Mouse (Mus musculus) heart, embryonic 13.5 days (tissue): ENCODE results near the gene Cacna2d3. TPM values are rescaled to one million over a fixed set of nuclear protein-coding genes. Genes with fewer than 3 reads are reported as not detected.

ENCODE experiments used
- ATAC-seq: fragments of 200-750 bp; cut with Nextera tagmentation; 2 replicates; pipeline ENCODE4 v1.8.0; 2017; ENCODE audit warnings: moderate TSS enrichment; ENCODE audit not compliant: insufficient number of reproducible peaks, low FRiP score, low TSS enrichment; ENCODE audit errors: extremely low read depth
- H3K27ac ChIP-seq: fragments of 300-500 bp; sonication (generic); replicated peaks from 2 replicates; pipeline ENCODE4 v1.5.1; 2015; ENCODE audit warnings: moderate library complexity, mild to moderate bottlenecking, inconsistent platforms
- H3K27me3 ChIP-seq: fragments of 300-500 bp; sonication (generic); replicated peaks from 2 replicates; pipeline ENCODE4 v1.6.1; 2015; ENCODE audit warnings: mild to moderate bottlenecking, inconsistent platforms
- H3K36me3 ChIP-seq: fragments of 300-500 bp; sonication (generic); 2 replicates; pipeline ENCODE4 v1.6.1; 2015; ENCODE audit warnings: mild to moderate bottlenecking, inconsistent platforms
- H3K4me1 ChIP-seq: fragments of 300-500 bp; sonication (generic); 2 replicates; pipeline ENCODE4 v1.6.1; 2015; ENCODE audit warnings: inconsistent platforms
- H3K4me2 ChIP-seq: fragments of 300-500 bp; sonication (generic); 2 replicates; pipeline ENCODE4 v1.6.1; 2015; ENCODE audit warnings: inconsistent platforms, mild to moderate bottlenecking, moderate library complexity
- H3K4me3 ChIP-seq: fragments of 300-500 bp; sonication (generic); 2 replicates; pipeline ENCODE4 v1.5.1; 2015; ENCODE audit warnings: moderate library complexity, mild to moderate bottlenecking, inconsistent platforms
- H3K9ac ChIP-seq: fragments of 300-500 bp; sonication (generic); 2 replicates; pipeline ENCODE4 v1.6.1; 2015; ENCODE audit warnings: inconsistent platforms, mild to moderate bottlenecking, moderate library complexity
- H3K9me3 ChIP-seq: fragments of 300-500 bp; sonication (generic); 2 replicates; pipeline ENCODE4 v1.6.1; 2016; ENCODE audit warnings: inconsistent platforms
- WGBS: fragments of 180-500 bp; shearing (Covaris S2); methylation state at CpG from one replicate; pipeline ENCODE4 v1.1.7; 2015; ENCODE audit warnings: mixed read lengths; 5-methylcytosine and 5-hydroxymethylcytosine counted together
- polyA plus RNA-seq: library from polyadenylated mRNA; unstranded; fragments of >200 nt; fragmentation: Nextera tagmentation; extraction: Ambion mirVana; gene quantifications from 2 replicates; pipeline ENCODE4 v1.2.1, GENCODE M21; 2015

Gene Cacna2d3
- polyA plus RNA-seq = 0.33 and 0.52 TPM in 2 replicates

- no peak within 1 kb of the TSS for H3K27ac ChIP-seq
- peaks cover 94% of the 10 kb centered on the region for H3K27me3 ChIP-seq
- WGBS = under 1% methylated on average over 70 of the region's 109 CpGs
- peak within 1 kb of the TSS; percentile 100 for H3K4me2 ChIP-seq
- H3K36me3 ChIP-seq = no peaks in the 10 kb centered on the region
- ATAC-seq = peak; percentile 43; the same call in 1 of the 2 replicates
- H3K4me3 ChIP-seq = peak within 1 kb of the TSS; percentile 76
- no peaks in the 10 kb centered on the region for H3K9me3 ChIP-seq
- peak within 1 kb of the TSS; percentile 79 for H3K9ac ChIP-seq
- peaks cover 25% of the 10 kb centered on the region for H3K4me1 ChIP-seq
Measured at GRCm38 (mm10) chr14:29721488-29722385, at the start of gene Cacna2d3. TSS of gene Cacna2d3 (minus strand) at chr14:29721864.

- Histone ChIP-seq H3K27me3 (no peaks in the 10 kb centered on the region), H3K4me3 (no peak overlapping the region), H3K4me2 (no peak overlapping the region), H3K9me3 (no peaks in the 10 kb centered on the region), H3K27ac (no peak overlapping the region), H3K4me1 (no peaks in the 10 kb centered on the region), H3K36me3 (no peaks in the 10 kb centered on the region), H3K9ac (no peak overlapping the region)
- no peak for ATAC-seq
- WGBS = 63% methylated on average over 4 of the region's 4 CpGs
Measured at GRCm38 (mm10) chr14:29769486-29769885, 47.8 kb upstream of the Cacna2d3 start.

GRCm38 (mm10) chr14:29752876-29753275 lies 31.2 kb upstream of the Cacna2d3 start:
- no peak overlapping the region for H3K27ac ChIP-seq
- H3K9me3 ChIP-seq = no peaks in the 10 kb centered on the region
- H3K4me2 ChIP-seq = no peak overlapping the region
- WGBS = 75% methylated on average over 5 of the region's 5 CpGs
- H3K4me3 ChIP-seq = no peak overlapping the region
- ATAC-seq = no peak
- H3K4me1 ChIP-seq = no peaks in the 10 kb centered on the region
- no peak overlapping the region for H3K9ac ChIP-seq
- H3K27me3 ChIP-seq = no peaks in the 10 kb centered on the region
- H3K36me3 ChIP-seq = no peaks in the 10 kb centered on the region

DNA sequence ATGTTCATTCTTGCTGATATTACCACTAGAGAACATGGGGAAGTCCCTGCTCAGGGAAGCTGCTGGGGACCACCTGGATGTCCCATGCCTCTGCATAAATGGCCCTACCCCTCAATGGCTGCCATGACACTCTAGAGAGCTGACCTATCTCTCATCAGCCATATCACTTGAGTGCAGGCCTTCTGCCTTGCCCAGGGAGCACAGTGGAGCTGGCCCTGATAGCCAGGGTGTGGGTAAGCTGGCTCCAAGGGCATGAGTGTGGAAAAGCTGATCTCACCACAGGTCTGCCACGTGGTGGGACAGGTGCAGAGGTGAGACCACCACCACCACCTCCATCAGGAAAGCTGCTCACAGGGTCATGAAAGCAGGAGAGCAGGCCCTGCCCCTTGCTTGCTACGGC lies 17.1 kb upstream of the Cacna2d3 start:
- Histone ChIP-seq H3K36me3 (no peaks in the 10 kb centered on the region), H3K9ac (no peak overlapping the region), H3K4me1 (no peaks in the 10 kb centered on the region), H3K9me3 (no peaks in the 10 kb centered on the region; the same call in 1 of the 2 replicates), H3K27me3 (no peaks in the 10 kb centered on the region), H3K4me2 (no peak overlapping the region), H3K27ac (no peak overlapping the region), H3K4me3 (no peak overlapping the region)
- ATAC-seq = no peak
- WGBS = 62% methylated on average over 2 of the region's 2 CpGs

DNA sequence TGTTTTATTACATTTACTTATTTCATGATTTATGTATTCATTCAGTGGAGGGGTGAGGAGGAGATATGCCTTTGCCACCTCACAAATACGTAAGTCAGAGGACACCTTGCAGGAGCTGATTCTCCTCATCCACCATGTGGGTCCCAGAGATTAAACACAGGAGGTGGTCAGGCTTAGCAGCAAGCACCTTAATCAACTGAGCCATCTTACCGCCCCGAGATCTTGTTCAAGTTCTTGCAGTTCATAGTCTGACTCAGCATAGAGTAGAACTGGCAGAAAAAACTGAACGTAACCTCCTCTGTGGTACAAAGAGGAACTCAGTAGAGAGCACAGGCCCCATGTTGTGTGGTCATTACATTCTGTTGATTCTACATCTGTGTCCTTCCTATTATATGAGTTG lies 8.6 kb upstream of the Cacna2d3 start:
- Histone ChIP-seq H3K36me3 (no peaks in the 10 kb centered on the region), H3K9ac (no peak overlapping the region), H3K9me3 (no peaks in the 10 kb centered on the region), H3K27ac (no peak overlapping the region), H3K27me3 (peaks cover 34% of the 10 kb centered on the region), H3K4me3 (no peak overlapping the region), H3K4me1 (no peaks in the 10 kb centered on the region), H3K4me2 (no peak overlapping the region)
- WGBS = 63% methylated on average over 4 of the region's 4 CpGs
- ATAC-seq = no peak; the same call in 1 of the 2 replicates

DNA sequence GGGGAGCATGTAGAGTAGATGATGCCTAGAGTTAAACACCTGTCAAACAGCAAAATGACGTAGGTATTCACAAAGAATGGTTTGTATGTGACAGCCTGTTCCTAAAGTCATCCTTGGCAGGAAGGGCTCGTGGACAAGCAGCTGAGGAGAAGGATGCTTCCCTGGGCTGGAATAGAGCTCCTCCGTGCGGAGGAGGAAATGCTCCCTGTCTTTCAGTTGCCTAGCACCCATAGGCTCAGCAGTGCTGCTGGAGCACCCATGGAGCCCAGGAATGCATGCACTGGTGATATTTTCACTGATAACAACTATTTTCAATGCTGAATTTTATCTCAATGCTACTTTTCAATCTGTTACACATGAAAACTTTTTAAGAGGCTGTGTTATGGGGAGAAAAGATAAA lies 7.3 kb upstream of the Cacna2d3 start:
- peaks cover 46% of the 10 kb centered on the region for H3K27me3 ChIP-seq
- H3K4me3 ChIP-seq = no peak overlapping the region
- no peaks in the 10 kb centered on the region for H3K9me3 ChIP-seq
- H3K9ac ChIP-seq = no peak overlapping the region
- H3K4me1 ChIP-seq = no peaks in the 10 kb centered on the region
- WGBS = 76% methylated on average over 4 of the region's 4 CpGs
- H3K36me3 ChIP-seq = no peaks in the 10 kb centered on the region
- H3K27ac ChIP-seq = no peak overlapping the region
- H3K4me2 ChIP-seq = no peak overlapping the region
- no peak for ATAC-seq

GRCm38 (mm10) chr14:29727596-29727995 lies 5.9 kb upstream of the Cacna2d3 start:
- H3K4me2 ChIP-seq = no peak overlapping the region
- 68% methylated on average over 9 of the region's 9 CpGs for WGBS
- no peak overlapping the region for H3K9ac ChIP-seq
- no peaks in the 10 kb centered on the region for H3K36me3 ChIP-seq
- no peak for ATAC-seq
- no peaks in the 10 kb centered on the region for H3K9me3 ChIP-seq
- H3K27ac ChIP-seq = no peak overlapping the region
- H3K4me1 ChIP-seq = peaks cover 7% of the 10 kb centered on the region
- H3K4me3 ChIP-seq = no peak overlapping the region
- H3K27me3 ChIP-seq = peaks cover 60% of the 10 kb centered on the region

- WGBS = 9% methylated on average over 10 of the region's 10 CpGs
- Histone ChIP-seq H3K4me3 (peak overlapping the region; percentile 76), H3K4me1 (peaks cover 25% of the 10 kb centered on the region), H3K27ac (no peak overlapping the region), H3K36me3 (no peaks in the 10 kb centered on the region), H3K9ac (no peak overlapping the region), H3K4me2 (peak overlapping the region; percentile 100), H3K9me3 (no peaks in the 10 kb centered on the region), H3K27me3 (peaks cover 94% of the 10 kb centered on the region)
- no peak for ATAC-seq
Measured at GRCm38 (mm10) chr14:29723267-29723666, 1.6 kb upstream of the Cacna2d3 start.

- Histone ChIP-seq H3K27ac (no peak overlapping the region), H3K36me3 (no peaks in the 10 kb centered on the region), H3K4me1 (peaks cover 25% of the 10 kb centered on the region), H3K4me2 (peak overlapping the region; percentile 100), H3K9me3 (no peaks in the 10 kb centered on the region), H3K9ac (peak overlapping the region; percentile 79), H3K27me3 (peaks cover 94% of the 10 kb centered on the region), H3K4me3 (peak overlapping the region; percentile 76)
- WGBS = under 1% methylated on average over 76 of the region's 76 CpGs
- ATAC-seq = peak; percentile 48; the same call in 1 of the 2 replicates
Measured at GRCm38 (mm10) chr14:29722386-29723221, 940 bp upstream of the Cacna2d3 start.

- peaks cover 25% of the 10 kb centered on the region for H3K4me1 ChIP-seq
- ATAC-seq = no peak
Measured at GRCm38 (mm10) chr14:29721131-29721487, 555 bp downstream of the Cacna2d3 start.

DNA sequence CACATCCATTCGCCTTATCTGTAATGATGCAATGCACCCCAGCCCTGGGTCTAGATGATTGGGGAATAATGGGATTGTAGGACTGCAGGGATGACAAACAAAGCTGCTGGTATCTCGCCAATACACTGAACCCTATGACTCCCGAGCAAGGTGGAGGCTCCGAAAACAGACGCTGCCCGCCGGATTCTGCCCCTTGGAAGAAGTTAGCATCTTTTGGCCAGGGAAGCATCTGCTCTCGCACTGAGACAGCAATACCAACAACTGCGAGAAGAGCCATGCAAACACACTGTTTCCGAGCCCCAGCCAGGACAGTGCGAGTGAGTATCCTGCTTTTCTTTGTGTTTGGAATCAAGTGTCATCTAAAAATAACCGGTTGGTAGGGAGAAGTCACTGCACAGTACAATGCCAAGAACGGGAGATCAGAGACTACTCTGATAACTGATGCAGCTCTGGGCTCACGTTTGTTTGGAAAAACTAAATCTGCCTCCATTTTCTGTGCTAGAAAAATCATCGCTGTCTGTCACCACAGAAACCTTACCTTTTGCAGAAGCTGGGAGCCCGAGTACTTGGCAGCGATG lies 1.2 kb downstream of the Cacna2d3 start:
- peak overlapping the region; percentile 100 for H3K4me2 ChIP-seq
- H3K9me3 ChIP-seq = no peaks in the 10 kb centered on the region
- H3K4me3 ChIP-seq = peak overlapping the region; percentile 76
- WGBS = 2% methylated on average over 17 of the region's 17 CpGs
- H3K4me1 ChIP-seq = peaks cover 25% of the 10 kb centered on the region
- H3K36me3 ChIP-seq = no peaks in the 10 kb centered on the region
- H3K9ac ChIP-seq = 0 out of 2 replicates have a peak overlapping the region, but pooled peaks have one; percentile 19
- H3K27me3 ChIP-seq = peaks cover 93% of the 10 kb centered on the region
- no peak for ATAC-seq
- no peak overlapping the region for H3K27ac ChIP-seq

More at GRCm38 (mm10) chr14:29721131-29721487, 555 bp downstream of the Cacna2d3 start:
- no peaks in the 10 kb centered on the region for H3K36me3 ChIP-seq
- H3K27me3 ChIP-seq = peaks cover 94% of the 10 kb centered on the region
- no peak overlapping the region for H3K27ac ChIP-seq
- WGBS = 3% methylated on average over 11 of the region's 11 CpGs
- peak overlapping the region; percentile 76 for H3K4me3 ChIP-seq
- H3K9me3 ChIP-seq = no peaks in the 10 kb centered on the region
- H3K9ac ChIP-seq = peak overlapping the region; percentile 79
- peak overlapping the region; percentile 100 for H3K4me2 ChIP-seq
